Mouse (Mus musculus): ENCODE results near the gene Bola1. TPM values are rescaled to one million over a fixed set of nuclear protein-coding genes. Genes with fewer than 3 reads are reported as not detected.
"Not testable (repeated sequence)": the region's sequence is repeated elsewhere in the genome, so short reads cannot be mapped to it uniquely, and the experiment has no call there.

Gene Bola1
- total RNA-seq, 1 experiment from 2014 or later: 41.7 TPM

- ATAC-seq (replicated peaks in 1 of 2; ENCODE audit: insufficient read depth in 1 of 2, low FRiP score in 2 of 2, low TSS enrichment in 1 of 2, low read depth in 1 of 2, poor library complexity in 2 of 2, severe bottlenecking in 2 of 2): no peak
Observed at GRCm38 (mm10) chr3:96235836-96236235, 16.3 kb upstream of the Bola1 start.

- ATAC-seq (replicated peaks in 1 of 2; ENCODE audit: insufficient read depth in 1 of 2, low FRiP score in 2 of 2, low TSS enrichment in 1 of 2, low read depth in 1 of 2, poor library complexity in 2 of 2, severe bottlenecking in 2 of 2): no peak
Observed at GRCm38 (mm10) chr3:96234914-96235313, 15.4 kb upstream of the Bola1 start.

GRCm38 (mm10) chr3:96231758-96232120 lies 12.2 kb upstream of the Bola1 start:
- ATAC-seq (replicated peaks in 1 of 2; ENCODE audit: insufficient read depth in 1 of 2, low FRiP score in 2 of 2, low TSS enrichment in 1 of 2, low read depth in 1 of 2, poor library complexity in 2 of 2, severe bottlenecking in 2 of 2): no peak

GRCm38 (mm10) chr3:96230910-96231757 lies 11.6 kb upstream of the Bola1 start:
- ATAC-seq (replicated peaks in 1 of 2; ENCODE audit: insufficient read depth in 1 of 2, low FRiP score in 2 of 2, low TSS enrichment in 1 of 2, low read depth in 1 of 2, poor library complexity in 2 of 2, severe bottlenecking in 2 of 2): no peak

GRCm38 (mm10) chr3:96230404-96230803 lies 10.9 kb upstream of the Bola1 start:
- 0 out of 4 replicates have a peak, but pooled peaks of 1 of the 2 experiments have one; percentile 23 for ATAC-seq (replicated peaks in 1 of 2; ENCODE audit: insufficient read depth in 1 of 2, low FRiP score in 2 of 2, low TSS enrichment in 1 of 2, low read depth in 1 of 2, poor library complexity in 2 of 2, severe bottlenecking in 2 of 2)

- ATAC-seq (replicated peaks in 1 of 2; ENCODE audit: insufficient read depth in 1 of 2, low FRiP score in 2 of 2, low TSS enrichment in 1 of 2, low read depth in 1 of 2, poor library complexity in 2 of 2, severe bottlenecking in 2 of 2): no peak
Observed at GRCm38 (mm10) chr3:96228828-96229227, 9.3 kb upstream of the Bola1 start.

GRCm38 (mm10) chr3:96226695-96227648 lies 7.5 kb upstream of the Bola1 start:
- ATAC-seq (replicated peaks in 1 of 2; ENCODE audit: insufficient read depth in 1 of 2, low FRiP score in 2 of 2, low TSS enrichment in 1 of 2, low read depth in 1 of 2, poor library complexity in 2 of 2, severe bottlenecking in 2 of 2): peak in 1 of 2 experiments; percentile 43; a peak in 1 of 4 replicates

GRCm38 (mm10) chr3:96225421-96225820 lies 5.9 kb upstream of the Bola1 start:
- no peak for ATAC-seq (replicated peaks in 1 of 2; ENCODE audit: insufficient read depth in 1 of 2, low FRiP score in 2 of 2, low TSS enrichment in 1 of 2, low read depth in 1 of 2, poor library complexity in 2 of 2, severe bottlenecking in 2 of 2)

GRCm38 (mm10) chr3:96222774-96223173 lies 3.3 kb upstream of the Bola1 start:
- ATAC-seq (replicated peaks in 1 of 2; ENCODE audit: insufficient read depth in 1 of 2, low FRiP score in 2 of 2, low TSS enrichment in 1 of 2, low read depth in 1 of 2, poor library complexity in 2 of 2, severe bottlenecking in 2 of 2): no peak

GRCm38 (mm10) chr3:96221640-96222038 lies 2.1 kb upstream of the Bola1 start:
- no peak for ATAC-seq (replicated peaks in 1 of 2; ENCODE audit: insufficient read depth in 1 of 2, low FRiP score in 2 of 2, low TSS enrichment in 1 of 2, low read depth in 1 of 2, poor library complexity in 2 of 2, severe bottlenecking in 2 of 2)

GRCm38 (mm10) chr3:96220765-96221639 lies 1.5 kb upstream of the Bola1 start, which contains the start of the genes Hist2h2ac and Hist2h2be:
Gene Hist2h2ac (minus strand): TSS chr3:96220880.
Gene Hist2h2be (plus strand): TSS chr3:96221119.
- ATAC-seq (replicated peaks in 1 of 2; ENCODE audit: insufficient read depth in 1 of 2, low FRiP score in 2 of 2, low TSS enrichment in 1 of 2, low read depth in 1 of 2, poor library complexity in 2 of 2, severe bottlenecking in 2 of 2): peak; percentile 78 to 88

- ATAC-seq (replicated peaks in 1 of 2; ENCODE audit: insufficient read depth in 1 of 2, low FRiP score in 2 of 2, low TSS enrichment in 1 of 2, low read depth in 1 of 2, poor library complexity in 2 of 2, severe bottlenecking in 2 of 2): not testable (repeated sequence)
Observed at GRCm38 (mm10) chr3:96220131-96220764, 739 bp upstream of the Bola1 start.

GRCm38 (mm10) chr3:96219191-96219641 lies 293 bp downstream of the Bola1 start:
- ATAC-seq (replicated peaks in 1 of 2; ENCODE audit: insufficient read depth in 1 of 2, low FRiP score in 2 of 2, low TSS enrichment in 1 of 2, low read depth in 1 of 2, poor library complexity in 2 of 2, severe bottlenecking in 2 of 2): peak; percentile 2 to 19; a peak in 1 of 4 replicates

GRCm38 (mm10) chr3:96209242-96209641 lies 10.3 kb downstream of the Bola1 start:
- no peak for ATAC-seq (replicated peaks in 1 of 2; ENCODE audit: insufficient read depth in 1 of 2, low FRiP score in 2 of 2, low TSS enrichment in 1 of 2, low read depth in 1 of 2, poor library complexity in 2 of 2, severe bottlenecking in 2 of 2)

- ATAC-seq (replicated peaks in 1 of 2; ENCODE audit: insufficient read depth in 1 of 2, low FRiP score in 2 of 2, low TSS enrichment in 1 of 2, low read depth in 1 of 2, poor library complexity in 2 of 2, severe bottlenecking in 2 of 2): no peak
Observed at GRCm38 (mm10) chr3:96207819-96208218, 11.7 kb downstream of the Bola1 start.

- ATAC-seq (replicated peaks in 1 of 2; ENCODE audit: insufficient read depth in 1 of 2, low FRiP score in 2 of 2, low TSS enrichment in 1 of 2, low read depth in 1 of 2, poor library complexity in 2 of 2, severe bottlenecking in 2 of 2): no peak
Observed at GRCm38 (mm10) chr3:96199731-96200130, 19.8 kb downstream of the Bola1 start.

Measured in hematopoietic stem cell, adult 5-6 weeks (primary cell).